Mouse (Mus musculus): ENCODE data around the gene Cyp2c54. TPM values are rescaled to one million over a fixed set of nuclear protein-coding genes. Genes with fewer than 3 reads are reported as not detected.

The Cyp2c54 gene
- polyA plus RNA-seq (2015; fragmentation: Nextera tagmentation; extraction: Ambion mirVana), result not detected in 2 replicates

DNA sequence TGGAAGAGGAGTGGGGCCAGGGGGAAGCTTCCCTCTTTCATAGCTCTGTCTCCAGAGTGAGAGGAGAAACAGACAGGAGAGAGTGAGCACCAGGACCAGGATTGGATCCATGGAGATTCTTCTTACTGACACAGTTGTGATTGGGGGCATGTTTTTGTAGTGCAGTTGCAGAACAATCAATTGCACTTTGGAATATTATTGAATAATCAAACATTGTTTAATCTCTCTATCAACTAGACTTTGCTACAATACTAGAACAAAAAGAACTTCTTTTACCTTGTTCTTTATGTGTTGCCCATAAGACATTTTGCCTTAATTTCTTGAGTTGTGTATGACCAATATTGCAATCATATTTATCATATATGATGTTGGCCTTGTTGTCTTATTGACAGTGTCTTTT lies at the start of gene Cyp2c54:
Gene Cyp2c54 (minus strand): TSS at position 127 of the 400 bp plus-strand sequence.

DNA sequence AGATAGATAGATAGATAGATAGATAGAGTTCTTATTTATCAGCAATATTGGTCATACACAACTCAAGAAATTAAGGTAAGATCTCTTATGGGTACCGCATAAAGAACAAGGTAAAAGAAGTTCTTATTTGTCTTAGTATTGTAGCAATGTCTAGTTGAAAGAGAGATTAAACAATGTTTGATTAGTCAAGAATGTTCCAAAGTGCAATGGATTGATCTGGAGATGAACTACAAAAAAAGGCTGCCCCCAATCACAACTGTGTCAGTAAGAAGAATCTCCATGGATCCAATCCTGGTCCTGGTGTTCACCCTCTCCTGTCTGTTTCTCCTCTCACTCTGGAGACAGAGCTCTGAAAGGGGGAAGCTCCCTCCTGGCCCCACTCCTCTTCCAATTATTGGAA lies 15.8 kb upstream of the Cyp2c54 start, which contains the start of gene Cyp2c50:
Gene Cyp2c50 (plus strand): TSS at position 268 of the 400 bp plus-strand sequence.

GRCm38 (mm10) chr19:39992140-39992539 lies 81.5 kb downstream of the Cyp2c54 start, which contains the start of gene Cyp2c37:
Gene Cyp2c37, plus strand, starts transcription at chr19:39992424.

Other genes starting within 250 kb of the Cyp2c54 start
- gene Cyp2c69, start 187.0 kb downstream of the Cyp2c54 start, polyA plus RNA-seq (2015; fragmentation: Nextera tagmentation; extraction: Ambion mirVana), result not detected in 2 replicates
- gene Cyp2c37, start 81.4 kb downstream of the Cyp2c54 start, polyA plus RNA-seq (2015; fragmentation: Nextera tagmentation; extraction: Ambion mirVana), result not detected in 2 replicates
- gene Cyp2c50, start 15.9 kb upstream of the Cyp2c54 start, polyA plus RNA-seq (2015; fragmentation: Nextera tagmentation; extraction: Ambion mirVana), result not detected in 2 replicates
- not detected in 2 replicates for gene Cyp2c70, start 113.5 kb upstream of the Cyp2c54 start, polyA plus RNA-seq (2015; fragmentation: Nextera tagmentation; extraction: Ambion mirVana)
- gene Pdlim1, start 198.0 kb upstream of the Cyp2c54 start, polyA plus RNA-seq (2015; fragmentation: Nextera tagmentation; extraction: Ambion mirVana), result 6.8 and 10.5 TPM in 2 replicates

All from neural tube, postnatal 0 days (tissue).